Mouse (Mus musculus) ZHBTc4 (cell line): ENCODE results near the gene Tamm41.

Experiments
- DNase-seq: peaks from one replicate; pipeline ENCODE4 v3.0.0-alpha.2; 2011; ENCODE audit warnings: low read depth, low spot score

The Tamm41 gene

DNA sequence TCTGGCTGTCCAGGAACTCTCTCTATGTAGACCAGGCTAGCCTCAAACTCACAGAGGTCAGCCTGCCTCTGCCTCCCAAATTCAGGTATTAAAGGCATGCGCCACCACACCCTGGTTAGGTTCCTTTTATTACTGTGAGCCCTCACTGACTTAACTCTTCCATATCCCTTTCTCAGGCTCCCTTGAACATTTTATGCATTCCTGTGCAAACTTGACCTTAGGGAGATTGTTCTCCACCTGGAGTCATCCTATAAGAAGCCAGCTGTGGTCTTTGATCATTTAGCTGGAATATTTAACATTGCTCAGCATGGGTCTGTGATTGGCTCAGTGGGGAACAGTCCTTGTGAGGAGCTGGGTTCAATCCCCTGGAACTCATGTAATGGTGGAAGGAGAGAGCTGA lies 63.3 kb downstream of the Tamm41 start:
- peak; percentile 80 for DNase-seq

DNA sequence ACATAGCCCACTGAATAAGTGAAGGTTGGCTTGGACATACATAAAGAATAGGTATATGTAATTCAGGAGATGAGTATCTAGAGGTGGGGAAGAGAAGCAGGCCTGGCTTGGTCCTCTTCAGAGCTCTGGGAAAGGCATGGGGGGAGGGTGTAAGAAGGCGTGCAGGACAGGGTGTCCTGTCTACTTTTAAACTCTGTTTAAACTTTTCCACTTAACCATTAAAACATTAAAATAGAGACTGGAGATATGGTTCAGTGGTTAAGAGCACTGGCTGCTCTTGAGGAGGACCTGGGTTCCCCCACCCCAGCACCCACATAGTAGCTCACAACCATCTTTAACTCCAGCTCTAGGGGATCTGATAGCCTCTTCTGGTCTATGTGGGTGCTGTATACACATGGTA lies 64.7 kb downstream of the Tamm41 start:
- DNase-seq, result no peak

DNA sequence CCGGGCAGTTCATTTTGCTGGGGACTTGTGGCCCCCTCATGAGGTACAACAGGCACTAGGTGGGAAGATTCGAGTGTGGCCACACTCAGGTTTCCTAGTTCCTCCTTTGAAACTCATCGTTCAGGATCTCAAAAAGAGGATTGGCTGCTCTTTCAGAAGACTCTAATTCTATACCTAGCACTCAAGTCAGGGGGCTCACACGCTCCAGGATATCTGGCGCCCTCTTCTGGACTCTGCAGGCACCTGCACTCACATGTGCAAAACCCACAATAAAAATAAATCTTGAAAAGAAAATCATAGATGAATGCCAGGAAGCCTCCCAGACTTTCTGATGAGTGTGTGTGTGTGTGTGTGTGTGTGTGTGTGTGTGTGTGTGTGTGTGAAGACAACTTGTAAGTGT lies 66.8 kb downstream of the Tamm41 start:
- peak; percentile 82 for DNase-seq

DNA sequence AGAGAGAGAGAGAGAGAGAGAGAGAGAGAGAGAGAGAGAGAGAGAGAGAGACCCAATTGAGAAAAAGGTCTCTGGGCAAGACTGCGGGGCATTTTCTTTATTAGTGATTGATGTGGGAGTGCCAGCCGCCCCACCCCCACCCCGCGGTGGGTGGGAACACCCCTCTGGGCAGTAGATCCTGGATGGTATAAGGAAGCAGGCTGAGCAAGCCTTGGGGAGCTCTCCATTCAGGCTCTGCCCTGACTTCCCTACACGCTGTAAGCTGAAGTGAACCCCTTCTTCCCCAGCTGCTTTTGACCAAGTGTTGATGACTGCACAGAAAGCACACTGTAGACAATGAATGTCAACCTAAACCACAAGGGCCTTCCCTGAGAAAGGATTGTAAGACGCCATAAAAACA lies 67.3 kb downstream of the Tamm41 start:
- DNase-seq, result no peak

DNA sequence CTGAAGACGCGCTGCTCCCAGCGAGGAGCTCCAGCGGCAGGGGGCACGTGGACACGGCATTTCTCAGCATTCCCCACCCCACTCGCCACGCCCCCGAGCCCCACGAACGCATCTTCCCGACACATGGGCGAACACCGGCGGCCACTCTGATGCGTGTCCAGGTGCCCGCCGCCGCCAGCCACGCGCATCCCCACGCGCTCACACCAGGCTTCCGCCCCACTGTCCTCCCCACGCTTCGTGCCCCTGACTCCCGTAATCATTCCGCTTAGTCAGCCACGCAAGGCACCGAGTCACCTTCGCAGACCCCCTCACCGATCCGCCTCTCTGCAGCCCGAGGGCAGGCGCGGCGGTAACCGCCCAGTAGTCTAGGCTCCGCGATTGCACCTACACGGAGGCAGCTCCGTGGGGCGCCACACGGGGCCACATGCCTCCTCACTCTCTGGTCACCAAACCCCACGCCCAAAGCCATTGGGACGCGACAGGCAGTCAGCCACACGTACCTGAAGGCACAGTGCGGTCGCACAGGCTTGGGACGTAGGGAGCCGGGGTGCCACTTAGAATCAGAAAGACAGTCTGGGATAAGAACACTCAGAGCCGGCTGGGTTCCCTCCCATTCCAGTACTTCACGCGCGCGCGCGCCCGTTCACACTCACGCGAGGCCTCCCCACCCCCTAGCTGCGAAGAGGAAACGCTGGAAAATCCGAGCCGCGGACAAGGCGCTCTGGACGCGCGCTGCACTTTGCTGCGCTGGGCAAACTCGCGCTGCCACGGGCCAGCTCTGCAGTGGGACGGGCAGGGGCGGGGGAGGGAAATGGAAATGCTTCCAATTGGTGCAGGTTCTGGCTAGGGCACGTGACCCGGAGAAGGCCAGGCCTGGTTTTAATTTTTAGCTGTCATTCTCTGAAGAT lies 68.2 kb downstream of the Tamm41 start, which contains the start of gene Vgll4:
Gene Vgll4 (minus strand): TSS at position 782 of the 908 bp plus-strand sequence.
- DNase-seq, result peak; percentile 85

DNA sequence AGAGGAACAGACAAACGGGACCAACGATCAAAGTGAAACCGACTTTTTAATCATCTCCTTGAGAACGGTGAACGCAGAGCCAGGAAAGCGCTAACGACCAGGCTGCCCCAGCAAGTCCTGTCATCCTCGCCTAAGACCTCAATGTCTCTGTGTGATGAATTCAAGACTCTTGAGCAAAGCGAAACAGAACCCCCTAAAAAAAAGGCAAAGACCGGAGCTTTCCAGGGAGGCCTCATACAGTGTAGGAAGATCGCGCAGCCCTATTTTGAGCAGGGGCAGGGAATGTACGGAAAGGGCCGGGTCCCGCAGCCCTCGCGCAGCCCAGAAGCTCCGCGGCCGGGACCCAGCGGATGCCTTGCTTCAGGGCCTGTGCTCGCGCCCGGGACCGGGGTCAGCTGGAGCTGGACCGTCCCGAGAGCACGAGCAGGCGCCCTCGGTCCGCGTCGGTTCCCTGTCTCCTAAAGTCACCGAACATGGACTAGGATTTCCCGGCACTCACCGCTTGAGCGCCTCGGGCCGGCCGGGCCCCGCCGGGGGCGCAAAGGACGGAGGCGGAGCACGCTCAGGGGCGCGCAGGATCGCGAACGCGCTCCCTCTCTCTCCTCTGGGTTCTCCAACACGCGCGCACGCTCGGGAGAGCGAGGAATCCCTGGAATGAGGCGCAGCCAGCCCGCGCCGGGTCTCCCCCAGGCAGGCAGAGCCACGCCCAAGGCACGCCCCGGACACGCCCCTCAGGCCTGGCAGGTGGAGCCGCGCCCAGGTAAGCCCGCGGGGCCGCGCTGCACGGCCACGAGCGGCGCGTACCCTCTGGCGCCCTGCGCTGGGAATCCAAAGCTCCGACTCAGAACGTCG lies 69.1 kb downstream of the Tamm41 start:
- peak; percentile 99 for DNase-seq

DNA sequence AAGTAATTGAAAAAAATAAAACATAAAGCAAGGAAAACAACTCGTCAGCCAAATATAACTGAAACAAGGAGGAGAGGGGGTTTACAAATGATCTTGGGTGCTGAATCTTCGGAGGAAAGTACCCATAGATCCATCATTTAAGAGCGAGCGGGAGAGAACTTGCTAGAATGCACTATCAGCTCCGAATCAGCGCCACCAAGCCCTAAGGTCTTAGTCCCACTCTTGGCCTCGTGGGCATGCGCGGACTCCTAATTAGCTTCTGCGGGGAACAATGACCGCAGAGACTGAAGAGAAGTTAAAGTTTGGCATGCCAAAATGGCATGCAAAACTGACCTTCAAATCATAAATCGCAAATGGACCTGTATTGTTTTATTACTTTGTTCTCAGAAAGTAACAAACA lies 70.1 kb downstream of the Tamm41 start:
- DNase-seq, result no peak

DNA sequence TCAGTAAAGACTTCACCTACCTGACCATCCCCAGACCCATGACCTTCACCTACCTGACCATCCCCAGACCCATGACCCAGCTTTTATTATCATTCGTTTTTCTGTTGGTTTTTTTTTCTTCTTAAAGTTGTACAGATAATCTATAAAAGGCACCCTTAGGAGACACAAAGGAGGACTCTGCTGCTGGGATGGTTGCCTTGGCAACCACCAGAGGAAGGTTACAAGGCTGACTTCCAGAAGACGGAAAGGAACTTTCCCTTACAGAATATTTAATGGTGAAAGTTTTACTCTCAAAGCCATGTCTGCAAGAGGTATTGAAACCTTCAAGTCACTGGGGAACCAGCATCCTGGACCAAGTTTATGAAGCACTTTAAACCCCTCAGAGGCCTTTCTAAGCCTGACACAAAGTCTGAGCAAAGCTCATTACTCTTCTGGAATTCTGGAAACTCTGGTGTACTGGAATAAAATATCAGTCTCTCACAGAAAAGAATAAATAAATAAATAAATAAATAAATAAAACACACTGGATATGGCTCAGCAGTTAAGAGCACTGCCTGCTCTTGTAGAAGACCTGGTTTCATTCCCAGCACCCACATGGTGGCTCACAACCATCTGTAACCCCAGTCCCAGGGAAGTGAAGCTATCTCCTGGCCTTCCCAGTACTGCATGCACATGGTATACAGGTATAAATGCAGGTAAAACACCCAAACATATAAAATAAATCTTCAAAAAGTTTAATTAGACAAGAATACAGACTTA lies 71.1 kb downstream of the Tamm41 start:
- DNase-seq, result no peak

DNA sequence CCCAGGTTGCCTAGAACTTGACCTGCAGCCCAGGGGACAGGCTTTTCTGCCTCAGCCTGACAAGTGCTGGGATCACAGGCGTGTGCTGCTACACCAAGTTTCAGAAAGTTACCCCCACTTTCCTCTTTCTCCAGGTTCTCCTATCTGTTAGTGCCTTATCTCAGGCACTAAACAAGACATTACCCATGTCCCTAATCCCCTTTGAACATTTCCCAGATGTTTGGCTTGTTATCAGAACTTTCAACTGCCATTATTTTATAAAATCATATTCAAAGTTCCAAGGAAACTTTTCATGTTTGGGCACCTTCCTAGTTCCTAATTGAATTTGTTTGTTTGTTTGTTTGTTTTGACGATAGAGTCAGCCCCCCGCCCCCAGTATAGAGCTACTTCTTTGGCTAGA lies 71.9 kb downstream of the Tamm41 start:
- DNase-seq, result no peak

DNA sequence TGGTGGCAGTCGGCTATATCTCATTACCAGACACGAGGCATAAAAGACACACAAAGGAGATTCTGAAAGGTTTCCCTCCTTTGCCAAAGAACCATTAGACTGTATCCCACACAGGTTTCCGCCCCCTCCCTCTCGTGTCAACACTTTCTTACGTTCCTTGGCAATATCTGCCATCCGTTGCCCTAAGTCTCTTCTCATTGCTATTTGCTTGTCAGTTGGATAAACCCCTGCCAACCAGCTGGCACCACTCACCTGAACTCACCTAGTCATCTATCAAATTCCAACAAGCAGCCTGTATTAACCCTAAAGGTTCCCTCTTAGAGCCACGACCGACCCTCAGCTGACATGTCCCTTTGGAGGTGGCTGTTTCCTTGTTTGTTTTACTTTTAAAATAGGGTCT lies 72.3 kb downstream of the Tamm41 start:
- DNase-seq, result no peak

DNA sequence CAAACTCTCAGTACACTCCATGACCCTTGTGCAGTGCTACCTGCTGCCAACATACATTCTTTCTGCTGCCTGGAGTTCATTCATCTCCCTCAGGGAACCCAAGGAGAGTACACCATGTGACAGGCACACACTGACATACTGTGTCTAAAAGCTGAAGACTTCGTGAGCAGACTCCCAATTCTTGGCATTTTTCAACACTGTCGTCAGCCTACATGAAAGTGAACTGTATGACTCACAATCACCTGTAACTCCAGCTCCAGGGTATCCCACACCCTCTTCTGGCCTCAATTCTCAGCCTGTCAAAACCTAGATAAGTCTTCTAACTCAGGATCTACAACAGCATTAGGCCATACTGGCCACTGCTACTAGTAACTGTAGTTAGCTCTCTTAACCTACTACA lies 73.4 kb downstream of the Tamm41 start:
- no peak for DNase-seq

DNA sequence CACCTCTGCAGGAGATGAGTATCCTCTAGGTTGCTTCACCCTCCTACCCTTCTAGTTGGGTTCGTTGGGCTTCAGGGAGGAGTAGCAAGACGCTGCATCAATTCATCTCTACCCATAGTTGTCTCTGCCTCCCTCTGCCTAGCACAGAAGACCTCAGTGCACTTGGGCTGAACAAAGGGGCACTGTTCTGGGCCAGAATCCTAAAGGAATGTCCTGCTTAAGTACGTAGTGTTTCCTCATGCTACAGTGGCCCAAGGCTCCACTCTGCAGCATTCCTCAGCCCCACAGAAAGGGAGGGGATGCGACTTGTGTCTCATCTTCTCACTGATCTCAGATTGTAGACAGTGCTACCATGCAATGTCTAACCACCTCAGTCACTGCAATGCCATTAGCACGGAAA lies 74.0 kb downstream of the Tamm41 start:
- DNase-seq, result no peak

DNA sequence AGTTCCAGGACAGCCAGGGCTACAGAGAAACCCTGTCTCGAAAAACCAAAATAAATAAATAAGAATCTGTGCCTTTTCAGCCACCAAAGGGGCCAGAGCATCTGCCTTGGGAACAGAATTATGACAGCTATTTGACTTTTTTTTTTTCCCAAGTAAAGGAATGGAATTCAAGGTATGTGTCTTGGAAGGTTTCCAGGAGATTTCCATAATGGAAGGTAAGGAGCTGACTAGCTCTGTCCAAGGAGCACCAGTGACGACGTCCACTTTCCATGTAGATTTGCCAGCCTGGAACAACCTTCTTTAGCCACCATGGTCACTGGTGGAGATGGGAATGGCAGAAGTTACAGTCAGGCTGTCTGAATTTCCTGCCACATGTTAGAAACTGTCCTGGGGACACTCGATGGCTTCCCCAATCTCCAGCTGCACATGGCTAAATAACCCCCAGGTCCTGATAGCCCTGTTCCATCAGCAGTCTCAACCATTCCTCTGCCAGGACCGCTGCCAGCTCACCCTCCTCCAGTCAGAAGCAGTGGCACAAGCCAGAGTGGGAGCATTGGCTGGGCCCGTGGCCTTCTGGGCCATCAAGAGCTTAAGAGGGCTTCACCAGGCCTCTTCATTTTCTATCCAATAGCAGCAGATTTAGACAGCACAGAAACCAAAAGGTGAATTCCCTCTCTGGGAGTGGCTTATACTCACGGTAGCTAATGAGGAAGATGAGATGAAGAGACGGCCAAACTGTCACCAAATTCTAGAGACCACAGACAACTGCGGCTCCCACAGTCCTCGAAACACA lies 76.2 kb downstream of the Tamm41 start:
- no peak for DNase-seq

DNA sequence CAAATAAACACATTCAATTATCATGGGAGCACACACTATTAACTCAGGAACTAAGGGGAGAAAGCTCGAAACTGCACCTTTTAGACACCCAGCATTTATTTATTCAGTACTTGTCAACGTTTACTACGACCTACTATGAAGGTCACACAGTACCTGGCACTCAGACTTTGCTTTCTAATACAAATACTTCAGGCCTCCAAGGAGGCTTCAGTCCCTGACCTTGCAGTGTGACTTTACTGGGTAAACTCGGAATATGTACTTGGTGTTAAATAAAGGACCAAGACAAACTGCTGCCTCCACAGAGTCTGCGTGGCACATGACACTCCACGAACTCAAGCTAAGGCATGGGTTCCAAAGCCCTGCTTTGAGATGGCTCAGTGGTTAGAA lies 78.7 kb downstream of the Tamm41 start:
- DNase-seq, result no peak

DNA sequence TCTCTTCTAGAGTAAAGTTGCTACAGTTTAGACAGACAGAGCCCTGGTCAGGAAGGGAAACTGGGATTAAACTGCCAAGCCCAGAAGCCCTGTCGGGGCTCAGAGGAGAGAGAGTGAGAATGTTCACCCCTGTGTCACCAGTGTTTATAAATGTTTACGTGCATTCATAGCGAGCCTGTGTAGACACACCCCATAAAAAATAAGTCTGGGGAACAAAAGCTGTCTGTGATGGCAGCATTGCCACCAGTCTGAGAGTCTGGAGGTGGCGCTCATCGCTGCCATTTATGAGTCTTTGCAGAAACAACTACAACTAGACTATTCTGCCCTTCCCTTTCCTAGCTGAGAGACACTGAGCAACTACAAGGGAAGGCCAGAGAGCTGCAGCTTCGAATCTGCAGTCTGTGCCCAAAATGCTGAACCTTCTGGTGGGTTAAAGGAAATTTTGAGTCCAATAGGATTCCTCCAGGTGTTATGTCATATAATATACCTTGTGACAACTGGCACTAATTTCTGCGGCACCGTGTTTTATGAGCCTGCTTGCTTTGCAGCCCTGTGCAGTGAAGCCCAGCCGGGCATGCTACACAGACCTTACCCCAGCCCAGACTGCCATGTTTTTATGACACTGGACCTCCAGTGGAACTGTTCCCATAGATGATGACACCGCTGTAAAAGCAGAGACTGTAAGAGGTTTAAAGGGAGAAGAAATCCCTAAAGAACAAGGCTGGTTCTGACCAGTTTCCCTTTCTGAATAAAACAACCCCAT lies 79.2 kb downstream of the Tamm41 start:
- no peak for DNase-seq

DNA sequence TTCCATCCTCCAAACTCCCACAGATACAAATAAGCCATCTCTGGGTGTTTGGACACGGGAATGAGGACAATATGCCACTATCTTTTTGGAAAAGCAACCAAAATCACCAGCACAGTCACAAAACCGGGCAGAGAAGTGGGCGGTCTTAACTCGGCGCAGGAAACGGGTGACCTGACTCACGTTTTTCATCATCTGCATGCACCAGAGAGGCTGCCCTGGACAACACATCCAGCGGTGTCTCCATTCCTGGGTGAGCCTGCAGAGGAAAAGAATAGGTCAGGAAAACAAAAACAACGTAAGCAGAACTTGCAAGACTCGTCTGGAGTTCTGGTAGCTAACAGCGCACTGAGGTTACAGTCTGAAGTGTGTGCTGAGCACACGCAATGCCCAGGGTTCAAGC lies 79.9 kb downstream of the Tamm41 start:
- no peak for DNase-seq

DNA sequence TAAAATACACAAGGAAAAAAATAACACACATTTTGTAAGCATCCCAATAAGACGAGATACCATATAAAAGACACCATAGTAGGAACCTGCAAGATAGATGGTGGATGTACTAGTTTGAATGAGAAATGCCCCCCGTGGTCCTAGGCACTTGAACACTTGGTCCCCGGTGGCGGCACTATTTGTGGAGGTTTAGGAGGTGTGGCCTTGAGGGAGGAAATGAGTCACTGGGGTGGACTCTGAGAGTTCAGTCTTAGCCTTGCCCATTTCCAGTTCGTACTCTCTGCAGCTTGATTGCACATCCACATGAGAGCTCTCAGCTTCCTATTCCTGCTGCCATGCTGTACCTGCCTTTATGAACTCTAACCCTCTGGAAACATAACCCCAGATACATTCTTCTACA lies 83.2 kb downstream of the Tamm41 start:
- DNase-seq, result peak; percentile 60
